Mouse (Mus musculus): ENCODE data around the gene Jak3. TPM values are rescaled to one million over a fixed set of nuclear protein-coding genes. Genes with fewer than 3 reads are reported as not detected.
A peak's percentile ranks its signal among the peaks of the same experiment; 100 is the strongest.

Jak3 gene
- polyA plus RNA-seq, 1 experiment from 2014 or later: 1.4 TPM

DNA sequence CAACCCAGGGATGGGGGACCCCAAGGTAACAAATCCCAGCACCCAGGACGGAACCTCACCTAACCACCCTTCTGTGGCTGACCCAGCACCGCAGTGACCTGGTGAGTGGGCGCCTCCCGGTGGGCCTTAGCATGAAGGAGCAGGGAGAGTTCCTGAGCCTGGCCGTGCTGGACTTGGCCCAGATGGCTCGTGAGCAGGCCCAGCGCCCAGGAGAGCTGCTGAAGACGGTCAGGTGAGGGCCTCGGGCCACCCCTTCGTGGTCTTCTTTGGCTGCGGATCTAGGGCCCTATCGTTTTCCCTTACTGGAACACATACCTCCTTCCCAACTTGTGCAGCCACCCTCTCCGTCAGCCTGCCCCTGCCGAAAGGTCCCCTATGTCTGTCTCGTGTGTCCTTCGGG, 3.0 kb downstream of the Jak3 start:
- Histone ChIP-seq H3K4me3 (ENCODE audit: low read depth, low read length) (peak overlapping the region; percentile 22), H3K27ac (ENCODE audit: low read depth, low read length) (no peak overlapping the region), H3K36me3 (ENCODE audit: control insufficient read depth, insufficient read depth, low read length) (no peaks in the 10 kb centered on the region), H3K4me2 (ENCODE audit: low read length) (peak overlapping the region; percentile 41; the same call in 1 of the 2 replicates), H3K9me3 (replicated peaks; ENCODE audit: control insufficient read depth, low read length) (no peaks in the 10 kb centered on the region), H3K4me1 (ENCODE audit: control insufficient read depth, insufficient read depth, low read length) (no peaks in the 10 kb centered on the region), H3K27me3 (replicated peaks; ENCODE audit: control insufficient read depth, insufficient read depth, low read length) (peaks cover 76% of the 10 kb centered on the region), H3K9ac (ENCODE audit: low read length) (no peak overlapping the region; the same call in 1 of the 2 replicates)
- ATAC-seq: no peak
- 9% methylated on average over 16 of the region's 16 CpGs for WGBS
- no peak for DNase-seq (ENCODE audit: low spot score)

DNA sequence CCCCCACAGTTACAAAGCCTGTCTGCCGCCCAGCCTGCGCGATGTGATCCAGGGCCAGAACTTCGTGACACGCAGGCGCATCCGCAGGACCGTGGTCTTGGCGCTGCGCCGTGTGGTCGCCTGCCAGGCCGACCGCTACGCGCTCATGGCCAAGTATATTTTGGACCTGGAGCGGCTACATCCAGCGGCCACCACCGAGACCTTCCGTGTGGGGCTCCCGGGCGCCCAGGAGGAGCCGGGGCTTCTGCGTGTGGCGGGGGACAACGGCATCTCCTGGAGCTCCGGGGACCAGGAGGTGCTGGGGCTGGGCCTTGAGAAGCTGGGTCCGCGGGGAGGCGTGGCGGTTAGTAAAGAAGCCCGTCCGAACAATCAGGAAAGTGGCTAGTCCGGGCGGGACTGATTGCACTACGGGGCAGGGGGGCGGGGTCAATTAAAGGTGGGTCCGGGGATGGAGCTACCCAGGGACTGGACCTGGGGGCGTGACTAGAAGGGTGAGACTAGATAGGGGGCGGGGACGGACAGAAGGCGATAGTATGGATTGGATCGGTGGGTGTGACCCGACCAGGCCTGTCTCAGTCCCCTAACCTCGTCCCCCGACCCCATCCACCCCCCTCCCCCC, 3.6 kb downstream of the Jak3 start:
- DNase-seq (ENCODE audit: low spot score) (no peak), ATAC-seq (no peak)
- Histone ChIP-seq H3K27me3 (replicated peaks; ENCODE audit: control insufficient read depth, insufficient read depth, low read length) (peaks cover 81% of the 10 kb centered on the region), H3K4me1 (ENCODE audit: control insufficient read depth, insufficient read depth, low read length) (no peaks in the 10 kb centered on the region), H3K36me3 (ENCODE audit: control insufficient read depth, insufficient read depth, low read length) (no peaks in the 10 kb centered on the region), H3K9ac (ENCODE audit: low read length) (peak overlapping the region; percentile 13; the same call in 1 of the 2 replicates), H3K9me3 (replicated peaks; ENCODE audit: control insufficient read depth, low read length) (no peaks in the 10 kb centered on the region), H3K4me3 (ENCODE audit: low read depth, low read length) (peak overlapping the region; percentile 22), H3K4me2 (ENCODE audit: low read length) (peak overlapping the region; percentile 41), H3K27ac (ENCODE audit: low read depth, low read length) (no peak overlapping the region)
- 2% methylated on average over 45 of the region's 46 CpGs for WGBS

DNA sequence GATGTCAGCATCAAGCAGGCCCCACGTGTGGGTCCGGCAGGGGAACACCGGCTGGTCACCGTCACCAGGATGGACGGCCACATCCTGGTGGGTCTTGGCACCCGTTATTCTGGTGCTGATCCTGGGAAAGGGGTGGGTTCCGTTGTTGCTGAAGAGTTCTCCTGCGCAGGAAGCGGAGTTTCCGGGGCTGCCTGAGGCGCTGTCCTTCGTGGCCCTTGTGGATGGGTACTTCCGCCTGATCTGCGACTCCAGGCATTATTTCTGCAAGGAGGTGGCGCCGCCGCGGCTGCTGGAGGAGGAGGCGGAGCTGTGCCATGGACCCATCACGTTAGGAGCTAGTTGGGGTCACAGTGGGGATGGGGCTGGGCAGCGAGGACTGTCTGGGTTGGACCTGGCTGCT, 4.4 kb downstream of the Jak3 start:
- Histone ChIP-seq H3K4me3 (ENCODE audit: low read depth, low read length) (no peak overlapping the region), H3K4me1 (ENCODE audit: control insufficient read depth, insufficient read depth, low read length) (no peaks in the 10 kb centered on the region), H3K27me3 (replicated peaks; ENCODE audit: control insufficient read depth, insufficient read depth, low read length) (peaks cover 89% of the 10 kb centered on the region), H3K36me3 (ENCODE audit: control insufficient read depth, insufficient read depth, low read length) (no peaks in the 10 kb centered on the region), H3K9me3 (replicated peaks; ENCODE audit: control insufficient read depth, low read length) (no peaks in the 10 kb centered on the region), H3K27ac (ENCODE audit: low read depth, low read length) (no peak overlapping the region), H3K9ac (ENCODE audit: low read length) (no peak overlapping the region), H3K4me2 (ENCODE audit: low read length) (no peak overlapping the region)
- DNase-seq (ENCODE audit: low spot score) (no peak), ATAC-seq (no peak)
- 4% methylated on average over 21 of the region's 21 CpGs for WGBS

DNA sequence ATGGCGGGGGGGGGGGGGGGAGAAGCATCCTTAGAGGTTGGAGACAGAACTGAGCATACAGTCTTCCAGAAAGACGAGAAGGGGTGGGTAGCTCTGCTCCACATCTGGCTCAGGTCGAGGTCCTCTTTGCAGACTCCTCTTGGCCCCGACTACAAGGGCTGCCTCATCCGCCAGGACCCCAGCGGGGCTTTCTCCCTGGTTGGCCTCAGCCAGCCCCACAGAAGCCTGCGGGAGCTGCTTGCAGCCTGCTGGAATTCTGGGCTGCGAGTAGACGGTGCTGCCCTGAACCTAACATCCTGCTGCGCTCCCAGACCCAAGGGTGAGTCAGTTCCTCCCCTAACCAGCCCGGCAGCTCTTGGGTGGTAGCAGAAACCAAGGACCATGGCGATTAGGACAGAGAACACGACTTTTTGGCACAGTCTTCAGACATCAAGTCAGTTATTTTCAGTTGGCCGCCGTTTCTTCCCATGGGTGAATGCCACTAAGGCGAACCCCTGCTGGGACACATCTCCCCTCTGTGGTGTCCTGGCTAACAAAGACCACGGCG, 5.3 kb downstream of the Jak3 start:
- peaks cover 2% of the 10 kb centered on the region; the same call in 1 of the 2 replicates for H3K4me1 ChIP-seq (ENCODE audit: control insufficient read depth, insufficient read depth, low read length)
- no peak overlapping the region for H3K4me2 ChIP-seq (ENCODE audit: low read length)
- no peaks in the 10 kb centered on the region for H3K9me3 ChIP-seq (replicated peaks; ENCODE audit: control insufficient read depth, low read length)
- peaks cover 99% of the 10 kb centered on the region for H3K27me3 ChIP-seq (replicated peaks; ENCODE audit: control insufficient read depth, insufficient read depth, low read length)
- ATAC-seq (no peak), DNase-seq (ENCODE audit: low spot score) (no peak)
- H3K27ac ChIP-seq (ENCODE audit: low read depth, low read length): no peak overlapping the region
- WGBS: 2% methylated on average over 18 of the region's 18 CpGs
- H3K9ac ChIP-seq (ENCODE audit: low read length): no peak overlapping the region
- no peaks in the 10 kb centered on the region for H3K36me3 ChIP-seq (ENCODE audit: control insufficient read depth, insufficient read depth, low read length)
- no peak overlapping the region for H3K4me3 ChIP-seq (ENCODE audit: low read depth, low read length)

GRCm38 (mm10) chr8:71682832-71683231, 6.7 kb downstream of the Jak3 start:
- Histone ChIP-seq H3K27me3 (replicated peaks; ENCODE audit: control insufficient read depth, insufficient read depth, low read length) (peaks cover 100% of the 10 kb centered on the region), H3K4me3 (ENCODE audit: low read depth, low read length) (no peak overlapping the region), H3K4me2 (ENCODE audit: low read length) (no peak overlapping the region), H3K36me3 (ENCODE audit: control insufficient read depth, insufficient read depth, low read length) (no peaks in the 10 kb centered on the region), H3K9ac (ENCODE audit: low read length) (no peak overlapping the region), H3K27ac (ENCODE audit: low read depth, low read length) (no peak overlapping the region), H3K9me3 (replicated peaks; ENCODE audit: control insufficient read depth, low read length) (no peaks in the 10 kb centered on the region), H3K4me1 (ENCODE audit: control insufficient read depth, insufficient read depth, low read length) (peaks cover 2% of the 10 kb centered on the region; the same call in 1 of the 2 replicates)
- DNase-seq (ENCODE audit: low spot score) (no peak), ATAC-seq (no peak)
- 61% methylated on average over 12 of the region's 12 CpGs for WGBS

DNA sequence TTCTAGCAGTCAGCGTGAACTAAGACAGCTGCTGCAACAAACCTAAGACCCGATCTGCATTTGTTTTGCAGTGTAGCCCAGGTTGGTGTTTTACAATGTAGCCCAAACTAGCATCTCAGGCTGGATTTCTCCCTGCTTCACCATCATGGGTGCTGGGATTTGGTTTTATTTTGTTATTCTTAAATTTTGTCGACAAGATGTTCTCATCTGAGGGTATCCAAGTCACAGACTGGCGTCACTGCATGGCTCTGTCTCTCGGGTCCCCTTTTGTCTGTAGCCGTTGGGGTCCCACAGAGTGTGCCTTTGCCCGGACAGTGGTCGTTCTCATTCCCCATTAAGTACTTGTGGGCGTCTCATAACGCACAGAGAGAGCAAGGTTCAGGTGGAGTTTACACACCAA, 8.6 kb downstream of the Jak3 start:
- Histone ChIP-seq H3K36me3 (ENCODE audit: control insufficient read depth, insufficient read depth, low read length) (no peaks in the 10 kb centered on the region), H3K9me3 (replicated peaks; ENCODE audit: control insufficient read depth, low read length) (no peaks in the 10 kb centered on the region), H3K27me3 (replicated peaks; ENCODE audit: control insufficient read depth, insufficient read depth, low read length) (peaks cover 100% of the 10 kb centered on the region), H3K9ac (ENCODE audit: low read length) (no peak overlapping the region), H3K4me3 (ENCODE audit: low read depth, low read length) (no peak overlapping the region), H3K27ac (ENCODE audit: low read depth, low read length) (no peak overlapping the region), H3K4me1 (ENCODE audit: control insufficient read depth, insufficient read depth, low read length) (peaks cover 2% of the 10 kb centered on the region; the same call in 1 of the 2 replicates), H3K4me2 (ENCODE audit: low read length) (no peak overlapping the region)
- WGBS: 8% methylated on average over 10 of the region's 10 CpGs
- DNase-seq (ENCODE audit: low spot score) (no peak), ATAC-seq (no peak)

GRCm38 (mm10) chr8:71685573-71685972, 9.5 kb downstream of the Jak3 start:
- no peak overlapping the region for H3K27ac ChIP-seq (ENCODE audit: low read depth, low read length)
- WGBS: 2% methylated on average over 29 of the region's 29 CpGs
- no peaks in the 10 kb centered on the region for H3K9me3 ChIP-seq (replicated peaks; ENCODE audit: control insufficient read depth, low read length)
- H3K4me1 ChIP-seq (ENCODE audit: control insufficient read depth, insufficient read depth, low read length): peaks cover 2% of the 10 kb centered on the region; the same call in 1 of the 2 replicates
- peak overlapping the region; percentile 31 for H3K4me3 ChIP-seq (ENCODE audit: low read depth, low read length)
- ATAC-seq (peak; percentile 38), DNase-seq (ENCODE audit: low spot score) (peak; percentile 54)
- peaks cover 100% of the 10 kb centered on the region for H3K27me3 ChIP-seq (replicated peaks; ENCODE audit: control insufficient read depth, insufficient read depth, low read length)
- H3K4me2 ChIP-seq (ENCODE audit: low read length): peak overlapping the region; percentile 49
- peak overlapping the region; percentile 40 for H3K9ac ChIP-seq (ENCODE audit: low read length)
- no peaks in the 10 kb centered on the region for H3K36me3 ChIP-seq (ENCODE audit: control insufficient read depth, insufficient read depth, low read length)

DNA sequence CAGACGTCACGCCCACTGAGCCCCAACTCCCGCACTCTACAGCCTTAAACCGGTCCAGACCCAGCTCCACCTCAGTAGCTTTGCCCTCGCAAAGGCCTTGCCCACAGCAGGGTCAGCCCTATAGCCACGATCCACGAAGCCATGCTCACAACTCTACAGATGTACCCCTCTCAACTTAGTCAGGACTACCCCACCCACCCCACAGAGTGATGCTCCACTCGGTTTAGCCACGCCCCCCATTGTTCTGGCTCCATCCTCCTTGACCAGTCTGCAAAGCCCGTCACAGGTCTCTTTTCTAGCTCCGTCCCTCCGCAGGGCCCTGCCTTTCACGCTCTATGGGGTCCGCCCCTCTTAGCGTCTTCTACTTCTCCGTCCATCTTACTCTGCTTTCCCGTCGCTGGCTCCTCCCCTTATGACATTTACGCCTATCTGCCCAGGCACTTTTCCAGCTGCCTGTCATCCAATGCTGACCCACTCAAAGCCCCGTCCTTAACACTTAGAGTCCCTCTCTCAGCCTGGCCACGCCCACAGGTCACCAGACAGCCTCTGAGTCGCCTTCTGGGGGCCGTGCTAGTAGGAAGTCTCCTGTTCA, 10.1 kb downstream of the Jak3 start:
- H3K36me3 ChIP-seq (ENCODE audit: control insufficient read depth, insufficient read depth, low read length): no peaks in the 10 kb centered on the region
- no peak for DNase-seq (ENCODE audit: low spot score)
- no peak overlapping the region for H3K27ac ChIP-seq (ENCODE audit: low read depth, low read length)
- H3K9me3 ChIP-seq (replicated peaks; ENCODE audit: control insufficient read depth, low read length): no peaks in the 10 kb centered on the region
- H3K4me1 ChIP-seq (ENCODE audit: control insufficient read depth, insufficient read depth, low read length): peaks cover 2% of the 10 kb centered on the region; the same call in 1 of the 2 replicates
- peak overlapping the region; percentile 49 for H3K4me2 ChIP-seq (ENCODE audit: low read length)
- WGBS: under 1% methylated on average over 23 of the region's 23 CpGs
- peak; percentile 44 for ATAC-seq
- peaks cover 100% of the 10 kb centered on the region for H3K27me3 ChIP-seq (replicated peaks; ENCODE audit: control insufficient read depth, insufficient read depth, low read length)
- H3K4me3 ChIP-seq (ENCODE audit: low read depth, low read length): peak overlapping the region; percentile 31
- peak overlapping the region; percentile 40 for H3K9ac ChIP-seq (ENCODE audit: low read length)

GRCm38 (mm10) chr8:71687616-71688015, 11.5 kb downstream of the Jak3 start:
- ATAC-seq: no peak
- Histone ChIP-seq H3K27ac (ENCODE audit: low read depth, low read length) (no peak overlapping the region), H3K9ac (ENCODE audit: low read length) (no peak overlapping the region), H3K4me1 (ENCODE audit: control insufficient read depth, insufficient read depth, low read length) (peaks cover 2% of the 10 kb centered on the region; the same call in 1 of the 2 replicates), H3K36me3 (ENCODE audit: control insufficient read depth, insufficient read depth, low read length) (no peaks in the 10 kb centered on the region), H3K27me3 (replicated peaks; ENCODE audit: control insufficient read depth, insufficient read depth, low read length) (peaks cover 100% of the 10 kb centered on the region), H3K4me2 (ENCODE audit: low read length) (no peak overlapping the region), H3K9me3 (replicated peaks; ENCODE audit: control insufficient read depth, low read length) (no peaks in the 10 kb centered on the region), H3K4me3 (ENCODE audit: low read depth, low read length) (no peak overlapping the region)
- no peak for DNase-seq (ENCODE audit: low spot score)
- WGBS: 1% methylated on average over 8 of the region's 8 CpGs

All from forebrain, embryonic 14.5 days (tissue).